Mouse (Mus musculus): ENCODE measurements around the gene 4930404N11Rik.
A peak's percentile ranks its signal among the peaks of the same experiment; 100 is the strongest.

4930404N11Rik gene

DNA sequence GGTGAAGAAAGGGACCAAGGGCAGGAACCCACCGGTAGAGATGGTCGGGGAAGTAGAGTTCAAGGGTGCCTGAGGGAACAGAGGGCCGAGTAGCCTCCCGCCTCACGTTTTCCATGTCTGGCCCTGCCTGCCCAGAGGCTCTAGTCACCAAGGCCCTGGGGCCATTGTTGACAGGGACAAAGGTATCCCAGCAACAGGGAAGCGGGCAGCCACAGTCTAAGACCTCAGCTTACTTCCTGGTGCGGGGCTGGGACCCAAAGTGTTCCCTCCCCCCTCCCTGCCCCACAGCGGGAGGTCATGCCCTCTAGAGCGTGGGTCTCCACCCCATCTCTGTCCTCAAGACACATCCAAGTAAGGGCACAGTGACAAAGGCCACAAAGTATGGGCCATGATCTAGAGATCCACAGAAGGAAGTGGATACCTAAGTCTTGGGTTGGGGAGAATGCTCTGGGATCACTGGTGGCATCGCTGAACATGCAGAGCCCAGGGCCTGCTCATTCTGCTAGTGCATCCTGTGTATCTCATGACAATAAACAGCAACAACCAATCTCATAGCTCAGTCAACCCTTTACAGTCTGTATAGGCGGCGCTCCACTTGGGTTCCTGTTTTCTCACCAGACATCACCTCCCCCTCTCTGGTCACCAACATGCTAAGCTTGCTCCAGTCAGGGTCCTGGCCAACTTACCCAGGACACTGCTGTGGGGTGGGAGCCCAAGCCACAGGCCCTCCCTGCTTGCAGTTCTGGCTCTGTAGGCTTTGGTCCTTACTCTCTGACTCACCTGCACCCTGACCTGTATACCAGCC is at the start of gene 4930404N11Rik:
Gene 4930404N11Rik (minus strand): TSS at position 145 of the 805 bp plus-strand sequence.
- no peak for DNase-seq (ENCODE audit: low read depth, low spot score)

DNA sequence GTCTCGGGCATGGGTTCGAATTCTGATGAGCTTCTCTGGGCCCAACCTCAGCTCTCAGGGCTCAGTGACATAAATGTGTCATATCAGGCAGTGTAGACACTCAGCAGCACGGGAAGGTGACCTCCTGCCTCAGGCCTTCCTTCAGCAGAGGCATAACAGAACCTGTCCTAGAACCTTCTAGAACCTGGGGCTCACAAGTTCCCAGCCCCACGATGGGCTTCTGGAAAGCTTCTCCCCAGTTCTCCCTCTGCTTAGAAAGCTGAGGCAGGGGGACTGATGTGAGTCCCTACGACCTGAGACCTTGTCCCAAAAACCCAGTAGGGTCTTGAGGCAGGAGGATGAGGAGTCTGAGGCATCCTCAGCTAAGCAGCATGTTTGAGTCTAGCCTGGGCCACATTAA is 49.5 kb upstream of the 4930404N11Rik start:
- no peak for DNase-seq (ENCODE audit: low read depth, low spot score)

DNA sequence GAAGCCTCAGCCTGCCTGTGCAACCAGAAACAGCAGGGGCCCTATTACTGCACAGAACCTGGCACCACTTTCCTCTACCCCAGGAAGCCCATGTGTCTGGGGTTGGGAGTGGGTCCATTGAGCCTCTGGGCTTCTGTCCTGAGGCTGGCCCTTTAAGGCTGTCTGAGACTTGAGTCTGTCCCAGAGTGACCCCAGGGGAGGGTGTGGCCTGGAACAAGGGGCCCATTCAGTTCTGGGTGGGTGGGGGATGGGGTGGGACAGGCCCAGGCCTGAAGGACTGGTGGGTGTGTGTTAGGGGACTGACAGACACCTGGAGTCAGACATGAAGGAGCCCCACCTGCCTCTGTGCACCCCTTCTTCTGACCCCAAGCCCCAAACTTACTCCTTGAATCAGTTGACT is 49.1 kb upstream of the 4930404N11Rik start:
- peak; percentile 90 for DNase-seq (ENCODE audit: low read depth, low spot score)

DNA sequence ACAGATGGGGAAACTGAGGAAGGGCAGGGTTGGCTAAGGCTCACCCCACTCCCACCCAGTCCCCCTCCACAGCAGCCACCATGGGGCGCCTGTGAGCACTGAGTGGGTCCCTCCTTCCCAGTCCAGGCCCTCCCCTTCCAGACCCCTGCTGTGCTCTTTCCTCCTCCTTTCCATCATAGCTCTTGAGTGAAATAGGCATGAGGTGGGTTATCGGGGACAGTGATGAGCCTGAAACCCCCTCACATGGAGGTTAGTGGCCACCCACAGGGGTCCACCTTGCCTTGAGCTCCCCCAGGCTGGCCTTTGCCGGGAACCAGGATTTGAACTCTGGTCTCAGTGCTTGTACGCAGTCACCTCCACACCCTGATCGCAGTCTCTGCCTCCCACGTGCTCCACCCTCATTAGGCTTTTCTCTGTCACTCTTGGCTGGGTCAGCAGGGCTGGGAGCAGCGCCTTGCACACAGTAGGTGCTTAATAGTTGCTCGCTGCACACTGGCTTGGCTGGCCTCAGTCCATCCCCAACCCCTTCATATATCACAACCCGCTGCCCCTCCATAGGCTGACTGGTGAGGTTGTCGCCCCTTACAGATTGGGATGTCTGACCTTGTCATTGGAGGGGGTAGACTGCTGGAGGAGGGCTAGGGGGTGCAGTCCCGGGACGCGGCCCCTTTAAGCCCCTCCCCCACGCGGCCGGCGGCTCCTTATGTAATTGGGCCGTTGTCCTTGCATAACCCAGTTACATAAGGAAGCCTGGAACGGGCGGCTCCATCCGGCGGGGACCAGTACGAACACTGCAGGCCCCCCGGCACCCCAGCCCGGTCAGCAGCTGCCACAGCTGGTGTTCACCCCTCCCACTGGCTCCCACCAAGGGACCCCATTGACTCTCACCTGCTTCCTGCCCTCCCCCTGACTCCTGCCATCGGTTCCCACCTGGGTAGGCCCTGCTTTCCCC is 48.0 kb upstream of the 4930404N11Rik start:
- peak; percentile 96 for DNase-seq (ENCODE audit: low read depth, low spot score)

DNA sequence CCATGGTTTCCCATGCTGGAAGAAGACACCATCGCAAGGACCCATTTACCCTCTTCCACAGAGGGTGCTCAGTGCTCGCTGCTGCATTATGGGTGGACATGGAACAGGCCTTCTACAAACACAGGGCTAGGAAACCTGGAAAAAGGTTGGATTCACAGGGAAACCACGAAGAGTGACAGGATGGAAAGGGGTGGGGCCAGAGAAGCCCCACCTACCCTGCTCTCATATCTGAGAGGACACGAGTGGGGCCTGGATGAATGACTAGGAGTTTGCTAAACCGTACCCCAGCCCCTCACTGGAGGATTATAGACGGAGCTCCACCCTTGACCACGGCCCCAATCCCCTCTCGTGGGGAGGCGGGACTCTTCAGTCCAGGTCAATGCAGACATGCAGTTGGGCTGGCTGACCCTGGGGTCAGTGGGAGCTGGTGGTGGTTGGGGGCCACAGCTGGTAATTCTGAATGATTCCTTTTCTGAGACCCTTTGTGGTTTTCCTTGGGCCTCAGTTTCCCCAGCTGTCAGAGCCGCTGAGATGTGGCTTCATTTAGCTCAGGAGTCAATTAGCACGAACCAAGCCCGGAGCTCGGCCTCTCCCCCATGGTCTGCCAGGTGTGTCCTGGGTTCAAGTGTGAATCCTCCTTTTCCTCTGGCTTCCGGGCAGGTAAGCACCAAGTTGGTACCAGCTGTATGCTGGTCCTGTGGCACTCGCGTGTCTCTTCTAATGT is 47.1 kb upstream of the 4930404N11Rik start:
- no peak for DNase-seq (ENCODE audit: low read depth, low spot score)

DNA sequence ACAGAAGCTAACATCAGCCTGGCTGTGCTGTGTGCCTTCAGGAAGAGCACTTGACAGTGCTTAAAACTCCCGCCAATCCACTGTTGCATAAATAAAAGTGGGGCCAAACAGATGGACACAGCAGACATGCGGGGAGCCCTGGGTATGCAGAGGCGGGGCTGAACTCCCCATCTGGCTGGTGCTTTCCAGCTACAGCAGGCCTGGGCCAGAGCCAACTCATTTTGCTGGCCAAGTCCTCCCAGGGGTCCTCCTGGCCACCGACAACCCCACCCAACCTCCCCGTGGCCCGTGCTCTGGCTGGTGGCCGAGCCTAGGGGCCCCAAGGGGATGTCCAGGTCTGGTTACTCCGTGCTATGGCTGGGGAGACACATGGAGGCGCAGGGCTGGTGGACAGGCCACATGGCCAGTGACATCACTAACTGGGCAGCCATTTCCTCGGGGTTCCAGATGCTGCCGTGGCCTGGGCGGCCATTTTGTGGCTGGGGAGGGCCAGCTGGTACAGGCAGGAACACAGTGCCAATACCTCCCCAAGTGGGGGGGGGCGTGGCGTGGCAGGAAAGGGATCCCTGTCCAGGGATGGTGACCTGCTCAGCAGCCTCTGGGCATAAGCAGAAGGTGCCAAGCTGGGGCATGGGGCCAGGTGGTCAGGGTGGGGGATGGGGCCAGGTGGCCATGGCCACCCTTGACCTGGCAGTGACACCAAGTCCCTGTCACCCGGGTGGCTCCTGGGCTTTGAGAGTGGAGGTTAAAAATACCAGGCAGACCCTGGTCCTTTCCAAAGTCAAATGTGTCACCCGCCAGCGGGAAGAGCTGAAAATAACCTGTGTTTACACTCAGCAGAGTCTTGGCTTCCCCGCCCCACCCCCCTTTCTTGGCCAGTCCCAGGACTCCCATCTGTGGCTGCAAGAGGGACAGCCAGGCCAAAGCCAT is 46.1 kb upstream of the 4930404N11Rik start:
- peak; percentile 98 for DNase-seq (ENCODE audit: low read depth, low spot score)

DNA sequence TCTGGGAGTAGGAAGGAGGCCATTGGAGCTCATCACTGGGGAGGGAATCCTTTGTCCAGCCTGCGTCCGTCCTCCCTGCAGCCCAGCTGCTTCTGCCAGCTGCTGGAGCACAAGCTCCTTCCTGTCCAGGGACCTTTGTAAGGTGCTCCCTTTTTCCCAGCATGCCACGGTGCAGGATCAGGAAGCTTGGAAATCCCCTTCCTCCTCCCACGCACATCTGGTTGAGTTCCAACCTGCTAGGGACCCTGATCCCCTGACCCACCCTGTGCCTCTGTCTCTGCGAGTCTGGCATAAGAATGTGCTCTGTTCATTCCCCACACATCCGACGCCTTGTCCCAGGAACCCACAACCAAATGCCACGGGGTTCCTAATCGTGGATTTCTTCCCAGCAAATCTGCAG is 45.4 kb upstream of the 4930404N11Rik start:
- no peak for DNase-seq (ENCODE audit: low read depth, low spot score)

DNA sequence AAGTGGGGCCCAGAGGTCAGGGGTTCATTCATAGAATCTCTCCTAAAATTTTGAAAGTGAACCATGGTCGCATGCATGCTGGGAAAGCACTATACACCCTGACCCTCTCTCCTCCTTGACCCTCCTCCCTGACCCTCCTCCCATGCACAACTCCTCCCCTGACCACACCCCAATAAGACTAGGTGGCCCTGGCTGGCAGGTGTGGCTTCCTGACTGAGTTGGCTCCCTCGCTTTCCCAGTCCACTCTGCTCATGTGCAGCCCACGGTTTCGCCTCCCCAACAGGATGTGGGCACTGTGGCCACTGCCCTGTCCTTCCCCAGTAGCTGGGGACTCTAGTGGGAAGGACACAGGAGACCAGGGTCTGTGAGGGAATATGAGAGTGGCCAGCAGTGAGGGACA is 44.7 kb upstream of the 4930404N11Rik start:
- no peak for DNase-seq (ENCODE audit: low read depth, low spot score)

DNA sequence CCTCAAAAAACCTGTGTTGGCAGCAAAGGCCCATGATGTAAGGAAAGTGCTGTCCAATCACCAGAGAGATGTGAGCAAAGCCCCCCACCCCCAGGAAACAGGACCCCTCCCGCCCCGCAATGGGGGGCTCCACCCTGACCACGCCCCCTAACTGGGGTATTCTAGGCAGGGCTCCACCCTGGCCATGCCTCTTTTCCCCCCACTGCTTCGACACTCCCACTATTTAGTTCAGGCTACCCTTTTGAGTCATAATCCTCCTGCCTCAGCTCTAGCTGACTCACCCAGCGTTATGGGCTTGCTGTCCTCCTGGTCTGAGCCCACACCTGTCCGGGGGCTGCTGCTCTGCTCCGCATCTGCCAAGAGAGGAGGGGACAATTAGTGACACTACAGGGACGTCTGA is 43.7 kb upstream of the 4930404N11Rik start:
- no peak for DNase-seq (ENCODE audit: low read depth, low spot score)

DNA sequence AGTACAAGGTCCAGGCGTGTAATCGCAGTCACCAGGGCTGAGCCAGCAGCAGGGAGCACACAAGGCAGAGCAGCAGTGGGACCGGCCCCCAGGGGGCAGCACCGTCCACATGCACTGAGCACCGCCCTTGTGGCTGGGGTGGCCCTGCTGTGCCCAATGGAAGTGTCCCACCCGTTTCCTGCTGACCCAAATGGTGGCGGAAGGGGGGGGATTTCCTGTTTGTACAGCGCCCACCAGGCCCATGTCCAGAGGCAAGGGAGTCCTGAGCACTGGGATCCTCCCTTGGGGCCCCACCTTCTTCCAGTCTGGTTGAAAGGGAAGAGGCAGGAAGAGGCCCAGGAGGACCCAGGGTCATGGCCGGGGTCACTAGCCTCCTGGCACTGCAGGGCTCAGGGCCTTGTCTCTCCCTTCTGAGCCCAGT is 43.3 kb upstream of the 4930404N11Rik start:
- peak; percentile 91 for DNase-seq (ENCODE audit: low read depth, low spot score)

DNA sequence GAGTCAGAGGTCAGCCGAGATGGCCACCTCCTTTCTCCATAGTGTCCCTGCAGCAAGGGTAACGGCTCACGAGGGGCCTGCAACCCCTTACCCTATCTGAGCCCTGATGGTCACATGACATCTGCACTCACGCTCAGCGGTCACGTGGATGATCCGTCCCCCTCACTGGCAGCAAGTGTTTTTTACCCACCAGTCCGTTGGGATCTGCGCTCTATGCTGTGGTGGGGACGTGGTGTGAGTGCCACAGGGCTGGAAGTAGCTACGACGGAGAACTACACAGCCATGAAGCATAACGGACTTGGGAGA is 42.8 kb upstream of the 4930404N11Rik start:
- DNase-seq (ENCODE audit: low read depth, low spot score), result no peak

DNA sequence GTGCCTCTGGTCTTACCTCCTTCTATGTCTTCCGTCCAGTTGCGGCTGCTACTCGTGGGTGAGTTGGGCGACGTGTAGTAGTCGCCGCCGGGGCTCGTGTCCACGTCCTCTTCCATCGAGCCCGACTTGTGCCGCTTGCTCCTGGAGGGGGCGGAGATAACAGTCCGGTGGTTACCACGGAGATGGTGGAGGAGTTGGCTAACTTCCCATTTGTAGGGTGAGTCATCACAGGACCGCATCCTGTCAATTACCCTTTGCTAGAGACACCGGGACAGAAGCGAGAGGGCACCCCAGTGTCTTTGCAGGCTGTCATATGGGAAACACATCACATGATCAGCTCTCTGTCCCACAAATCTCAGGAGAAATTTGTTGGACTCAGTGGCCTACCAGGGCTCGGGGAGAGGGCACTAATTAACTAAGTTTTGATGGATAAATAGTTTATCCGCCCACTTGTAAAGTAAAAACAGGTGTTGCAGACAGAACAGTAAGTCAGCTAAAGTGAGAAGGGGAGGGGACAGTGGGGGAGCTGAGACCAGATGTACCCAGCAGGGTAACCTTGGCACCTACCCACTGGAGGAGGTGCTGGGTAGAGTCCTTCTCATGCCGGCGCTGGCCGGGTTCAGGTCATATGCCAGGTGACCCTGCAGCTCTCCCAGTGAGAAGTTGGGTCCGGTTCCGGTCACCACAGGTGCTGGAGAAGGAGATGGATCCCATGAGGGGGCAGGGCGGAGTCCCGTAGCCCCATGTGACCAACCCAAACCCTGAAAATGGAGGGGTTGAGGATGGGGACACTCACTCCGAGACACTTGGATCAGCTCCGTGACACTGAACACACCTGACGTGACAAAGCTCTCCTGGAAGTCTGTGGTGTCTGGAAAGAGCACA is 42.2 kb upstream of the 4930404N11Rik start:
- DNase-seq (ENCODE audit: low read depth, low spot score), result peak; percentile 90

DNA sequence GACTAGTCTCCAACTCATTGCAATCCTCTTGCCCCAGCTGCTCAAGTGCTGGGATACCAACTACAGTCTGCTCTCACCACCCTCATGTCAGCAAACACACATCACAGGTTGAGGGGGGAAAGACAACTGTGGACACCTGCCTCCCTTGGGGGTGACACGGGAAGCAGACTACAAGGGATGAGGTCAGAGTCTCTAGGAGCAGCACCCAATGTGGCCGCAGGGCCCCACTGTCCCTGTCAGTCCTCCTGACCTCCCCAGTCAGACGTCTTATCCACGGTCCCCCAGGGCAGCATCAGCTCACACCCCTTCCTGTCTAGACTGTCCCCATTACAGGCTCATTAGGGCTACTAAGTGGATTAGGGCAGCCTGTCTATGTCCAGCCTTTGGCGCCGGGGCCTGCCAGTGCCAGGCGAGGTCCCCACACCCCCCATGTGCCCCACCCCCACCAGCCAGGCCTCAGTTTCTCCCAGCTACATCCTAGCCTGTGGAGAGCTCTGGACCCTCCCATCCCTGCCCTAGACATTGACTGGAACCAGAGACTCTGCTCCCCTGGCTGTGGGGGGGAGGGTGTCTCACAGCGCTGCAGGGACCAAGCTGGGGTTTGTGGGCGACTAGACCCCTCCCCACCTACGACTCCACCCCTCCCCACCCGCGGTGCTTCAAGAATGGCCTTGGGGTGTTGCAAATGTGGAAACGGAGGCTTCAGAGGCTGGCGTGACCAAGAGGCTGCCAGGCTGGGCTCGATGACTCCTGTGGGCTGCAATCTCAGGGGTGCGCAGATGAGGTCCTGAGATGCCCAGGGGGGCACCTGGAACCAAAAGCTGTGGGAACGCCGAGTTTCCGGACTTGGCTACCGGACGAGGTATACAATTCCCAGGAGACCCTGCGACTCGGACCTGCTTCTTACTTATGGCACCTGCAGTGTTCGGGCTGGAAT is 41.2 kb upstream of the 4930404N11Rik start:
- DNase-seq (ENCODE audit: low read depth, low spot score), result no peak

DNA sequence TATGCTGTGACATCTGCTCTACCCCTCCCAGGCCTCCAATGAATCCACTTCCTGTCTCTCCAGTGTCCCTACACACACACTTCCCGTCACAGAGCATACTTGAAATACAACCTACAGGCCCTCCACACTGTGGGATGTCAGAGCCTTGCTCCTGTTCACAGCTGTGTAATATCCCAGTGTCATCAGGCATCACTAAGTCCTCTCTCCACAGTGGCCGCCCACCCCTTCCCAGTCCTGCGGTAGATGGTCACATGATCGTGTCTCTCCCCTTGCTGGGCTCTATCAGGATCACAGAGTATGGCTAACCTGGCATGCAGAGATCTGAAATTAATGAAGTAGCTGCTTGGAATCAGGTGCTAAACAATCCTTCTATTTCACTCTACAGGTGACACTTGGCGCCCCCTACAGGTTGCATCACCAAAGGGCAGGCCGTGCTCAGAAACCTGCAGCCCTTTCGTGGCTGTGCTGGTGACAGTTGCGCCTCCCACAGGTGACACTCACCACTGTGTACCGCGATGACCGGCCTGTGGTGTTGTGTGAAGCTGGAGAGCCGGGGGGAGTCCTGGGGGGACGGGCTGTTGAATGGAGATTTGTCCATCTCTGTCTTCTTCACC is 40.1 kb upstream of the 4930404N11Rik start:
- DNase-seq (ENCODE audit: low read depth, low spot score), result no peak

DNA sequence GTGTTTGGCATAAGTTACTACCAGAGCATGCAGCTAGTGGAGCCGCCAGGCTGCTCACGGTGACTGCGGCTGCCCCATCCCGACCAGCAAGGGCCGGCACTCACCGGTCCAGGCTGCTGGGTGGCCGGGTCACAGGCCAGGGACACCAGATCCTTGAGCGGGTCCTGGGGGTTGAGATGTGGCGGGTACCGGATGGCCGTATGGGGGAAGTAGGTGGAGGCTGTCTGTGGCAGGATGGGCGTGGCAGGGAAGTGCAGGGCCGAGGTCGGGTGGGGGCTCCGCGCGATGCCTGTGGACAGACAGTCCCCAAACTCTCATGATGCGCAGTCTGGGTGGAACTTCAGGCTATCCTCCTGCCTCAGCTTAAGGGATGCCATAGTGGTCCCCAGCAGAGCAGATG is 39.1 kb upstream of the 4930404N11Rik start:
- DNase-seq (ENCODE audit: low read depth, low spot score), result no peak

DNA sequence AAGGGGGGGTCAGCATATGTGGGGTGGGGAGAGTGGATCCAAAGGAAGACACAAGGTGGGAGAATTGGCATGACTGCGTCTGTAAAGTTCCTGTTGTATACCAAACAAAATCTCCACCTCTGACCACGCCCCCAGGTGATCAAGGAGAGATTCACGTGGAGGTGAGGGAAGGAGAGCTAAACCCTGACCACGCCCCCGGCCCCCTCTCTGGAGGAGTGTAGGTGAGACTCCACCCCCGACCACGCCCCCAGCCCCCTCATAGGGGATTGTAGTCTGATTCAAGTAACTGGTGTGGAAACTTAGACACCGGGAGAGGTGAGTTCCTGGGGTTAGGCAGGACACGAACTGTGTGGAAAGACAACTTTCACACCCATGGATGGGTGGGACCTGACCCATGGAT is 38.5 kb upstream of the 4930404N11Rik start:
- no peak for DNase-seq (ENCODE audit: low read depth, low spot score)

DNA sequence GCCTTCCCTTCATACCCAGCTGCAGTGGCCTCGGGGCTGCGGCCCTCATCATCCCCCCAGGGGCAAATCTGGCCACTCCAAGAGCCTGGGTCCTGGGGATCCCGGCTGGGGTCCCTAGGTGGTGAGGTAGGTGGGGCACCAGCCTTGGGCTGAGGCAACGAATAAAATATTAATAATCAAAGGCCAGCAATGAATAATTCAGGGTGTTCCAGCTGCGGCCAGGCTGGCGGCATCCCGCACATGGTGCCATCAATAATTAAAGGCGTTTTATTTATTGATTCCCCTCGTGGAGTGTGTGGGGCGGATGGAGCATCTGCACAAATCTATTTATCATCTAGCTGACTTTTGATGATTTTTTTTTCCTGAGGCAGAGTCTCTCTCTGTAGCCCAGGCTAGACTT is 37.9 kb upstream of the 4930404N11Rik start:
- no peak for DNase-seq (ENCODE audit: low read depth, low spot score)

DNA sequence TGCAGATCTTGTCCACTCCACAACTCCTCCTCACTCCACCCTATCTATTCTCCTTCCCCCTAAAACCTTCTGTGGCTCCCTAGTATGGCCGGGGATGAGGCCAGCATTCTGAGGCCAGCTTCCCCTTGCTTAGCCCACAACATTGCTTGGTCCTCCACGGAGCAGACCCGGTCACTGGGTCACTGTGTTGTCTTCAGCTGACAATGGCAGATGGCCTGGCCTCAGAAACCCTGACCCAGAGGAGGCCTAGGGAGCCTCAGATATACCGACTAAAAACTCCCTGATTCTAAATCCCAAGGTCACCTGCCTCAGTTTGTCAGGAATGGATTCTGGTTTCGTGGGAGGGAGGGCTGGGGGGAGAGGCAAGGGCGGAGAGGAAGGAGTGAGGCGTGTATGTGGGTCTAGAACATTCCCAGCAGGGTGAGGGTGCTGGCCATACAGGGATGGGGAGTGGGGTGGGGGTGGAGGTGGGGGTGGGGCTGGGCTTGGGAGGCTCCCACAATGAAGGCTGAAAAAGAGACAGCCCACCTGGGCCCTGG is 36.7 kb upstream of the 4930404N11Rik start:
- DNase-seq (ENCODE audit: low read depth, low spot score), result no peak

Measured in skeletal muscle tissue, adult 2 months (tissue).